ENCODE assay signal across 16 mouse cellular contexts in the genomic region with DNA sequence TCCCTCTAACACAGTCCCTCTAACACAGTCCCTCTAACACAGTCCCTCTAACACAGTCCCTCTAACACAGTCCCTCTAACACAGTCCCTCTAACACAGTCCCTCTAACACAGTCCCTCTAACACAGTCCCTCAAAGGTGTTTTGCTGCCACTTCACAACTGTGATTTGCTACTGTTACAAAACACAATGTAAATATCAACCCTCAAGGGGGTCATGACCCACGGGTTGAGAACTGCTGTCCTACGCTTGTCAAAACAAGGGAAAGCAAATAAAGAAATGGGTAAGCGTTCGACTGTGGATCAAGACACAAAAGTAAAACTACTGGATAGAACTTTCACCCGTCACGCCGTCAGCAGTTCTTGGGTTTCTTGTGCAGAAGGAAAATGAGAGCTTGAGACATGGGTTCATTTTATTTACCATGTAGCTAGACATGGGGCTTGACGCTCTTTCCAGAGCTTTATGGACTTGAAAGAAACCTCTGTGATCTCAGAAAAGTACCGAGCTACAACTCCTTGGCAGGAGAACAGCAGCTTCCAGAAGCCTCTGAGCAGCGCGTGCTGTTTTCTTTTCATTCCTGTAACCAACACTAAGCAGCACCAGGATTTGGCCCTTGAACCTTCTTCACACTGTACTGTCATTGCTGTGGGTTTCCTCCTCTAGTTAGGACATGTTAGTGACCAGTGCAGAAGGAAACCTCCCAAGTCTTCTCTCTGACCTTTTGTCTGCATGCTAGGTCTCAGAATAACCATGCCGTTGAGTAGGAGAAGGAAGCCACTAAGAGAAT. TPM values are rescaled to one million over a fixed set of nuclear protein-coding genes. Genes with fewer than 3 reads are reported as not detected.
DNase-seq lines count a peak whose midpoint lies in the region; ATAC-seq and TF ChIP-seq lines count a peak whose summit lies in the region.
"Had no signal": no experiment of that assay in that cellular context is flagged by ENCODE, and none has a peak within 500 bp of the region (broad histone marks: within the 10 kb centered on the region; RNA-seq: fewer than 3 reads in every experiment).

No protein-coding gene starts in this region.

- intact Hi-C loops in gastrocnemius, adult 2 months (cut with DNase I): no loop called here

- H3K4me1 ChIP-seq in kidney, postnatal 0 days (replicated peaks; ENCODE audit: insufficient read depth, low read length): peaks cover 8% of the 10 kb centered on the region

- H3K27me3 ChIP-seq in kidney, postnatal 0 days (ENCODE audit: insufficient read depth, low read length): no peaks in the 10 kb centered on the region
- H3K27me3 ChIP-seq: forebrain, embryonic 13.5 days; hindbrain, embryonic 15.5 days; midbrain, embryonic 13.5 days had no signal

- no peak overlapping the region for H3K9ac ChIP-seq in kidney, postnatal 0 days (ENCODE audit: low read depth, low read length)
- H3K9ac ChIP-seq: forebrain, embryonic 13.5 days; hindbrain, embryonic 15.5 days; lung, embryonic 14.5 days; midbrain, embryonic 13.5 days had no signal

- no peaks in the 10 kb centered on the region for H3K36me3 ChIP-seq in kidney, postnatal 0 days (ENCODE audit: insufficient read depth, low read length)
- H3K36me3 ChIP-seq: hindbrain, embryonic 15.5 days; midbrain, embryonic 13.5 days had no signal

- no peak for ATAC-seq in kidney, postnatal 0 days (replicated peaks; ENCODE audit: low FRiP score, low read depth)
- ATAC-seq: forebrain, embryonic 13.5 days; midbrain, embryonic 13.5 days had no signal

- peak overlapping the region; percentile 67 for H3K27ac ChIP-seq in gastrocnemius, adult 2 months
- 0 out of 2 replicates have a peak overlapping the region, but pooled peaks have one; percentile 31 for H3K27ac ChIP-seq in kidney, postnatal 0 days
- H3K27ac ChIP-seq: forebrain, embryonic 13.5 days; hindbrain, embryonic 15.5 days; midbrain, embryonic 13.5 days; stomach, postnatal 0 days had no signal

- peak overlapping the region; percentile 23 for H3K4me3 ChIP-seq in gastrocnemius, adult 2 months
- H3K4me3 ChIP-seq in kidney, postnatal 0 days (replicated peaks; ENCODE audit: low read depth, low read length): no peak overlapping the region
- H3K4me3 ChIP-seq: forebrain, embryonic 13.5 days; hindbrain, embryonic 15.5 days; midbrain, embryonic 13.5 days had no signal

- no peak for TF ChIP-seq CTCF in gastrocnemius, adult 2 months (IDR thresholded peaks at IDR 0.05)
- TF ChIP-seq CTCF in kidney, postnatal 0 days (IDR thresholded peaks at IDR 0.05; ENCODE audit: low read depth): no peak

- H3K4me2 ChIP-seq in kidney, postnatal 0 days (ENCODE audit: low read length): peak overlapping the region; percentile 18; the same call in 1 of the 2 replicates
- H3K4me2 ChIP-seq: forebrain, embryonic 13.5 days; heart, embryonic 11.5 days; hindbrain, embryonic 15.5 days; lung, embryonic 14.5 days; midbrain, embryonic 13.5 days had no signal

- H3K9me3 ChIP-seq in kidney, postnatal 0 days (replicated peaks; ENCODE audit: low read length): no peaks in the 10 kb centered on the region
- H3K9me3 ChIP-seq: forebrain, embryonic 13.5 days; hindbrain, embryonic 15.5 days; midbrain, embryonic 13.5 days had no signal

- no peak for DNase-seq in gastrocnemius, adult 2 months
- DNase-seq in gastrocnemius, postnatal 4 days (ENCODE audit: low spot score in 2 of 2): no peak
- no peak for DNase-seq in kidney, postnatal 0 days (ENCODE audit: low spot score)
- DNase-seq in kidney, postnatal 10 days: no peak
- peak; percentile 25 to 55 for DNase-seq in lung, adult 18-20 months
- DNase-seq in lung, postnatal 14 days: no peak
- peak; percentile 33 for DNase-seq in mesoderm, embryonic 11.5 days (ENCODE audit: low read depth, low spot score)
- no peak for DNase-seq in right cerebral cortex, adult 18-20 months
- DNase-seq: adrenal gland, postnatal 14 days; cerebellum, adult 9-10 months; lung, embryonic 14.5 days had no signal

- 34% methylated on average over 12 of the region's 12 CpGs for WGBS in kidney, postnatal 0 days

RNA-seq across cellular contexts. Expression of a gene that starts 43.2 kb away (rescaled TPM):
- total RNA-seq in gastrocnemius, adult 2 months (2021): 10 to 100 TPM; 13.0 to 29.3 TPM
- 10 to 100 TPM; 33.8 to 37.3 TPM for total RNA-seq in gastrocnemius, postnatal 4 days (2021)
- 3.7 and 4.4 TPM in 2 replicates for polyA plus RNA-seq in kidney, postnatal 0 days (2015; fragmentation: Nextera tagmentation; extraction: Ambion mirVana)

Comparison
In these comparisons a context has a peak if more than half of its experiments do, and no peak if none do; other contexts are left out.
1. DNase-seq: peak in lung, adult 18-20 months (2 of 2) and mesoderm, embryonic 11.5 days (single experiment); none in gastrocnemius, adult 2 months (single experiment), gastrocnemius, postnatal 4 days (0 of 2), kidney, postnatal 0 days (single experiment), kidney, postnatal 10 days (single experiment), lung, postnatal 14 days (single experiment) and right cerebral cortex, adult 18-20 months (single experiment).